Mouse (Mus musculus) gonadal fat pad, adult 2 months (tissue): ENCODE results near the gene Sdr39u1. TPM values are rescaled to one million over a fixed set of nuclear protein-coding genes. Genes with fewer than 3 reads are reported as not detected.

Experiments
- DNase-seq: peaks from one replicate; pipeline ENCODE4 v3.0.0-alpha.2; 2012; ENCODE audit warnings: low read depth
- polyA plus RNA-seq: library from polyadenylated mRNA; depleted of rRNA; stranded (reverse); fragments of >200 nt; gene quantifications from 2 replicates; pipeline ENCODE4 v1.2.3, GENCODE M21; 2012

Gene Sdr39u1
- polyA plus RNA-seq, 1 experiment = 68.9 TPM

DNA sequence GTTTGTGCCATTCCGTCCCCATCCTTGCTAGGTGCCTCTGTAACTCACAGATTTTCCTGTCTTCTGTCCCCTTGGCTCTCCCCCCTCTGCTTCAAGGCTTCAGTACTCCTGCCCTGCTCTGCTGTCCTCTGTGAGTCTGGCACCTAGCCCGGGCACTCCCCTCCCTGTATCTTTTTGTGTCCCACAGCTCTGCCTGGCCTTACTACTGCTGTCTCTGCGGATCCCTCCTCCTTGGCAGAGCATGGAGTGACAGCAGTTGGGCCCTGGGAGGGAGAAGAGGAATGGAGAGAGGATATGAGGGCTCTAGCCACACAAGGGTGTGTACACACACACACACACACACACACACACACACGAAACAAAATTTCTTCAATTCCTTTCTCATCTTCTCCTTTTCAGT is 15.9 kb downstream of the Sdr39u1 start, which contains the start of gene Cbln3:
Cbln3 (minus strand) TSS at position 227 of the 400 bp plus-strand sequence.
- no peak for DNase-seq

DNA sequence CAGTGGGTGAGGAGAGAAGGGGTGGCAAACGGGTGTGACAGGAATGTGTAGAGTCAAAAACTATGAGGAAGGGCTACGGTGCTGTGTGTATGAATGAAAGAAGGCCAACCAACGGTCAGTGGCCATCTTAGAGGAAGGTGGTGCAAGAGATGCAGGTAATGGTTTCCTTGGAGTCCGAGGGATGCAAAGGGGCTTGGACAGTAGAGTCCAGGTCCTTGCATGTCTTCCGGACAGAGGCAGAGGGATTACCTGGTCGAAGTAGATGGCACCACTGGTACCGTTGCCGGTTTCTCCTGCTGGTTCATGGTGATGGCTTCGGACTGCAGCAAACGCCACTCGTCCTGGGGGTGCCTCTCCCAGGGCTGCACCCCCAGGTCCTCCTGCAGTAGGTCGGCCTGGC is 16.4 kb downstream of the Sdr39u1 start:
- no peak for DNase-seq

DNA sequence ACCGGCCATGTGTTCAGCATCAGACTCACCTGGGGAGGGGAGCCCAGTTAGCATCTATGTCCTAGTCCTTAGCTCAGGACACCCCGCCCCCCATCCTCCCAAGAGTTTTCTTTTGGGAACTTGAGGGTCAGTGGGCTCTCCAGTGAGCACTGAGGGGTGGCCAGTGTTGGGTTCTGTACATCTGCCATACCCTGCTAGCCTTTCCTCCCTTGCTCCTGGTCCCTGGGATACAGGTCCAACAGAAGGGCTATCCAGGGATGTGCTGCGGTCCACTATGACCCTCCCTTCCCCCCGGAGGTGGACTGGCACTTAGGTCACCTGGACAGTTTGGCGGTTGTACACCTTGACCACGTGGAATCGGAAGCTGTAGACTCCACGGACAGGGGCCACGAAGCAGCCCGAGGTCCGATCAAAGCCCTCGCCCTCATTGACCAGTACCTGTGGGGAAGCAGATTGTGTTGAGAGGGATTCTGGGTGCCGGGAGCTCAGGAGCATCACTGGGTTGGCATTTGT is 16.9 kb downstream of the Sdr39u1 start:
- DNase-seq = no peak

DNA sequence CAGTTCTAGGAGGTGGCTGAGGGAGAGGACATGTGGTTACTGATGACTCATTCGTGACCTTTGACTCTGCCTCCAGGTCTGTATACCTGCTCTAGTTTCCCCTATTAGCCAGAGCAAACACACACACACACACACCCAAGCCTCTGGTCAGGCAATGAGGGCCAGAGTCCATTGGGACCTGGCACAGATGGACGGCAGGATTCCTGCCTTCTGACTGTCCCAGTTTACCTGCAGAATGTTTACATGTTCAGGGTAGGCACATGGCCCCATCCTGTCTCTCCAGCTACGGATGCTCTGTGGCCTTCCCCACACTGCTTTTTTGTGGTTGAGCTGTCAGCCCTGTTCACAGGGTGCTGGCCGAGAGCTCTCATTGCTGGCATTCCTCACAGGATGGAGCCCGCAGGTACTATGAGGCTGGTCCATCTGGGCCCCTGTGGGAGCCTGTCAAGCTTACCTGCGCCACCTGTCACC is 17.9 kb downstream of the Sdr39u1 start:
- DNase-seq = no peak

DNA sequence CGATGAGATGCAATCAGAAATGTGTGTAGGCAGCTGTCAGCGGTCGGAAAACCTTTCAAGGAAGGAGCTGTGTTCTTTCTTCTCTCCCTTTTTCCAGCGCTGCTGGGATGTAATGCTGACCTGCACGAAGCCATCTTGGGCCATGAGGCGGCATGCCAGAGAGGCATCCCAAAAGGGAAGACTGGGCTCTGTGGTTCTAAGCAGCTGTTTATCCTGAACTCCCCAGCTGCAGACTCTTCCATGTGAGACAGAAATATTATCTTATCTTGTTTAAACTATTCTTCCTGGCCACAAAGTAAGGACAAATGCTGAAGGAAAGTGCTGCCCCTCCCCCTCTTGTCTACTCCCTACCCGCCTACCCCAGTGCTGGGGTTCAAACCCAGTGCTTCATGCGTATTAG is 19.1 kb downstream of the Sdr39u1 start:
- DNase-seq = no peak

DNA sequence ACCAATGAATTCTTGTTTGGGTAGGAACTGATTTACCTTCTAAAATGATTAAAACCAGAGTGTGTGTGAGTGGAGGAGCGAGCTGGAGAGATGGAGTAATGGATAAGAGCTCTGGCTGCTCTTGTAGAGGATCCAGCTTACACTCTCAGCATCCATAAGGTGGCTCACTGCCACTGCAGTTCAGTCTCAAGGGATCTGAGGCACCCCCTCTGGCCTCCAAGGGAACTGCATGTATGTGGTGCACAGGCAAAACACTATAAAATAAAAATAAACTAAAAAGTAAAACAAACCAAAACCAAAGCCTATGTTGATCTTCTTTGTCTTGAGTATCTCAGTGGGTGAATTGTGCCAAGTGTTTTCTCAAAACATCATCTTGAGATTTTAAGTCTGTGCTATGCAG is 20.5 kb downstream of the Sdr39u1 start:
- DNase-seq = no peak

DNA sequence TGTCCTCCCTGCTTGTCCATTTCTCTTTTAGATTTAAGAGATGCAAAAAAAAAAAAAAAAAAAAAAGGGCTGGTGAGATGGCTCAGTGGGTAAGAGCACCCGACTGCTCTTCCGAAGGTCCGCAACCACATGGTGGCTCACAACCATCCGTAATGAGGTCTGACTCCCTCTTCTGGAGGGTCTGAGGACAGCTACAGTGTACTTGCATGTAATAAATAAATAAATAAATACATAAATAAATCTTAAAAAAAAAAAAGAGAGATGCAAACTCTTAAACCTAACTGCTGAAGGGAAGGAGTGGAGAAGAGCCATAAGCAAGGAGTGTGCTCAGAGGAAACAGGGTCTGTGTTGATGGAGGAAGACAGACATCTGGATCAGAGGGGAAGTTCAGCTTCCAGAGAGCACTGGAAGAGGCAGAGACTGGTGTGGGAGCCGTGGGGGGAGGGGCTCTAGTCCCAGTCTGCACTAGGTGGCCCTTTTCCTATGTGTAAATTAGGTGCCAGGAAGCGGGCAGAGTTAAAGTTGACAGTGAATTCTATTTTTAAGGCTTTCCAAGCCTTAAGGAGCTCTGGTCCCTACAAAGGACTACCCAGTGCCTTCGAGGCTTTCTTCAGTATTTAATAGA is 21.7 kb downstream of the Sdr39u1 start:
- DNase-seq = no peak

DNA sequence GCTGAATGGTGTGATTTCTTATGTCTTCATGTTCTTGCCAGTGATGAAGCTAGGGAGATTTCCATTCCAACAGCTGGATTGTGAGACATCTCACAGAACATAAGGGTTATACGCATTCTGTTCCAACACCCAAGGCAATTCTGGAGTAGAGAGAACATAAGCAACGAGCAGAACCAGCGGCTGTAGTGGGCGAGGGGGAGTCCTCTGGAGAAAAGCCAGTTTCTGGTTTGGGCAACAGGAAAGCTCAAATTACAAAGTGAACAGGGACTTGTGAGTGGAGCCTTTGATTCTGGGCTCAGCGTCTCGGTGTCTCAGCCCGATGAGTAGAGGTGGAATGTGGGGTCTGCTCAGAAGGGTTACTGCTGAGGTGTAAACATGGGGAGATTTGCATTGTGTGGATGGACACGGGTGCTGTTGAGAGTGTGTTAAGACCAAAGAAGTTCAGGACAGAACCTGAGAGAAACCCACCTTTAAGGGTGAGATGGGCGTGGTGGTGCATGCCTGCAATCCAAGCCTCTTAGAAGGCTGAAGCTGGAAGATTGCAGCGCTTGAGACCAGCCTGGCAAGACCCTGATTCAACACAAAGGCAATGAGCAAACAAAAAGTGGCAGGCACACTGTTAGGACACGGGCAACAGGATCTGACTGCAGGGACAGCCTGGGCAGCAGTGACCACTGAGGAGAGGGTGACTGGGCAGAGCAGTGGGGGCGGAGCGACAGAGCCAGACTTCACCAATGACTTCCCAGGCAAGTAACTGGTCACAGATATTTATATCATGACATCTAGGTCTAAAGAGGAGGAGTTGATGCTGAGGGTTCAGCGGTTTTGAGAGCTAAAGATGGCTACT is 22.4 kb downstream of the Sdr39u1 start:
- DNase-seq = no peak

DNA sequence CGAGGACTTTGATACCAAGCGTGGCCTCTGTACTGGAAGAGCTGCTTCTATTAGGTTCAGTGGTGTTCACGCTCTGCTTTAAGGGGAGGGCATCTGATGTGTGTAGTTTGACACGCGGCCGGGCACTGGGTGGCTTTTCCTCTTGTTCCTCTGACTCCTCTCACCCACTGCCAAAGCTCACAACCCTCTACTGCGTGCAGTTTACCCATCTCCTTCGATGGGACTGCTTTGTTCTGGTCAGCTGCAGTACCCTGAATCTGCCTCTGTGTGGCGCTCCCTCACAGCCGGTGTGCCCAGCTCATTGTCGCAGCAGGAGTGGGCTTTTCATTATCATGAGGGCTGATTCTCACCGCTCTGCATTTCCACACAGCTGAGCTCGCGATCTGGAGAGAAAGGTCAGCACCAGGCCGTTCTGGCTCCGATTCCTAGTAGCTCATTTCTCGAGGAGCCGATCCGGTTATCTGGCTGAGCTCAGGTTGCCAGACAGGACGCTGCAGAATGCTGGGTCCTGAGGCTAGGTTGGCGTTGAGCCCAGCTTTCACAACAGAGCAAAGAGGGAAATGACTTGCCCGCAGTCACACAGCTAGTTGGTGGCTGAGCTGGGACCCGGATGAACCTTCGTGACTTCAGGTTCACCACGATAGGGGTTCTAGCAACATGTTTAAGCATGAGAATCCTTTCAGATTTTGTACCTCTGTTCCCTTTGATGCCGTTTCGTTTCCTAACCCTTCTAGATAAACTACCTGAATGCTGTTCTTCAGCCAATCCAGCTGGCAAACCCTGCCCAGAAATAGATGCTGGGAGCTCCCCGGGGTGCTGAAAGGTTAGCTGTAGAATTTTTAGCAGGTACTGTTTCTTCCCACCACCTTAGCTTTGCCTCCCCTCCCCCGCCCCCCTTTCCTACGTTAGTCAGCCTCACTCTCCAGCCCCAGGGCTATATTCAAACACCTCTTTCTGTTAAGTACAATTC is 26.1 kb downstream of the Sdr39u1 start:
- DNase-seq = no peak

DNA sequence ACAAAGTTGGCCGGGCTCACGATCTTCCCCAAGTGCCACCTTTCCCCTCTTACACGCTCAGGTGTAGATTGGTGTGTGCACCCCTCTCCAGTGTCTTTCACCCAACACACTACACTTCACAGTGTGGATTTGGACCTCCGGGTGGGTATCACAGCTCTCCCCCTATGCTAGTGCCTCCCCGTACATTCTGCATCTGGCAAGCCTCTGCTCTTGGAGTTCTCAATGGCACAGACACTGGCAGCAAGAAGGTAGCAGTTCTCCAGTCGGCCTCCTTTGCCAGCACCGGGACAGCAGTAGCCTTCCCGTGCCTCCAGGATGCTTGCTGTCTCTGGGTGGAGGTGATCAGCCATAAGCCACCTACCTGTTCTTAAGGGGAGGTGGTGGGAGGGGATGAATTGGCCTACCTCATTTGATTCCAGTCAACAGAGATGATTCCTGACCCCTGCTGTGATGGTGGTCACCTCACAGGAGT is 26.8 kb downstream of the Sdr39u1 start:
- no peak for DNase-seq

DNA sequence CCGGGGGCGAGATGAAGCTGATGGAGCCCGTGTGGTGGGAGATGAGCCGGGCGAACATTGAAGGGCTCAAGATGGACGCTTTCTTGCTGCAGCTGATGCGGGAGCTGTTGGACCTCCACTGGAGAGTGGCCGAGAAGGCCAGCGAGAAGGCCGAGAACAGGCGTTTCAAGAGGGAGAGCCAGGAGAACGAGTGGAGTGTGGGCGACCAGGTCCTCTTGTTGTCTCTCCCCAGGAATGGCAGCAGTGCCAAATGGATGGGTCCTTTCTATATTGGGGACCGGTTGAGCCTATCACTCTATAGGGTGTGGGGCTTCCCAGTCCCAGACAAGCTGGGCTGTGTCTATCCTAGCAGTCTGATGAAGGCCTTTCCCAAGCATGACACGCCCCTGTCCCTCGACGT is 27.5 kb downstream of the Sdr39u1 start:
- DNase-seq = no peak

DNA sequence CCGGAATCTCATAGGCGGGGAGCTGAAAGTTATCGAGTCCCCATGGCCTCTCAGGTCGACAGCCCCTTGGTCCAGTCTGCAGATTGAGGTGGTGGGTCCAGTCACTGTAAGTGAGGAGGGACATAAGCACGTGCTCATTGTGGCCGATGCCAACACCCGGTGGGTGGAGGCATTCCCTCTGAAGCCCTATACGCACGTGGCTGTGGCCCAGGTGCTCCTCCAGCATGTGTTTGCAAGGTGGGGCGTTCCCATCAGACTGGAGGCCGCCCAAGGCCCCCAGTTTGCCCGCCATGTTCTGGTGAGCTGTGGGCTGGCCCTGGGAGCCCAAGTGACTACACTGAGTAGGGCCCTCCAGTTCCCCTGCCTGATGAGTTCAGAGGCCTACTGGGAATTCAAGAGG is 28.1 kb downstream of the Sdr39u1 start:
- DNase-seq = no peak

DNA sequence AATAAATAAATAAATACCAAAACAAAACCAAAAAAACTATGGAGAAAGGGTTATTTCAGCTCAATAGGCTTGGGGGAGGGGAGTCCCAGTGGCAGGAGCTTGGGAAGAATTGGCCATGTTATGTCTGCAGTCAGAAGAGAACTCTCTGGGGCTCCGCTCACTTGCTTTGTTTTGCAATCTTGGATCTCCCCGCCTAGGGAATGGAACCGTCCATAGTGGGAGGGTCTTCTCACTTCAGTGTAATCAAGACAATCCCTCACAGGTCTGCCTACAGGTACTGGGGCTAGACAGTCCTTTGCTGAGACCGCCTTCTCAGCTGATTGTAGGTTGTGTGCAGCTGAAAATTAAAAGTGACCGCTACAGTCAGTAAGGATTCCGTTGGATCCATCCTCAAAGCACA is 30.6 kb downstream of the Sdr39u1 start:
- no peak for DNase-seq

DNA sequence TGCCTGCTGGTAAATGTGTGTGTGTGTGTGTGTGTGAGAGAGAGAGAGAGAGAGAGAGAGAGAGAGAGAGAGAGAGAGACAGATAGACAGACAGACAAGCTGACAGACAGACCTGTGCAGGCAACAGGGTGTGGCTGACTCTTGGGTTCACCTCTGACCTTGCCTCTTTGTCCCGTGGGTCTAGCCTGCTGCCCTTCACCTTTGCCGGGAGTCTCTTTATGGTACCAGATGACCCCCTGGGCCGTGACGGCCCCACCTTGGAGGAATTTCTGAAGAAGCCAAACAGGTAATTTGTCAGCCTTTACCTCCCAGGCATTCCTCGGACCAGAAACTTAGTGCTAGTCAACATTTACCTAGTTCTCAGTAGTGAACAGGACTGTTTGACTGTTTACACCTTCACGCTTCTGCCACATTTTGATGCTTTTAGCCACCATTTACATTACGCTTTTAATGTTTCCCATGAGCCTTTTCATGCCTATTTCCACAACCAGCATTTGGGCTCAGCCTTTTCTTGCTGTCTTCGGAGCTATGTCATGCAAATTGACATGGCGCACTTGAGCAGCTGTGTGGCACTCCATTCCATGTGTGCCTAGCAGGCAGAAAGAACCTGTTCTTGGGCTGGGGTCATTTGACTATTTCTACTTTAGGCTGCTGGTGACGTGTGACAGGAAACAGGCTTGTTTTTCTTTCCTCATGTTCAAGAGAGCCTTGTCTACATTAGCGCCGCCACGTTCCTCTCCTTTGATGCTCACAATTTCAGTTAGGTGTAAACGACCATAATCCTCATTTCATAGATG is 31.7 kb downstream of the Sdr39u1 start:
- no peak for DNase-seq

DNA sequence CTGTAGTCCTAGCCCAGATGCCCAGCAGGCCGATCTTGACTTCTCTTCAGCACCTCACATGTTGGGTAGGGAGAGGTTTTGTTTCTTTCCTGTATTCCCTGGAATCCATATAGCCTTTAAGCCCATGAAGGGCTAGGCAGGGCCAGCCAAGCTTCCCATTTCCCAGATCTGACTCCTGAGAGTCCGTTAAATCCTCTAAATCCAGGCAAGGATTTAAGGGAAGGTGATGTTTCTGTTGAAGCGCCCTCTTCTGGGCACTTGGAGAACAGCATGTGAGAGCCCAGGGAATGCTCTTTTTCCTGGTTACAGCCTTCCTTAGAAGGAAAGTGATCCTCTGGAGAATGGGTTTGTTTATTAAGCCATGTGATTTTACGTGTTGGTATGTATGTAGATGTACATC is 33.1 kb downstream of the Sdr39u1 start:
- DNase-seq = no peak

DNA sequence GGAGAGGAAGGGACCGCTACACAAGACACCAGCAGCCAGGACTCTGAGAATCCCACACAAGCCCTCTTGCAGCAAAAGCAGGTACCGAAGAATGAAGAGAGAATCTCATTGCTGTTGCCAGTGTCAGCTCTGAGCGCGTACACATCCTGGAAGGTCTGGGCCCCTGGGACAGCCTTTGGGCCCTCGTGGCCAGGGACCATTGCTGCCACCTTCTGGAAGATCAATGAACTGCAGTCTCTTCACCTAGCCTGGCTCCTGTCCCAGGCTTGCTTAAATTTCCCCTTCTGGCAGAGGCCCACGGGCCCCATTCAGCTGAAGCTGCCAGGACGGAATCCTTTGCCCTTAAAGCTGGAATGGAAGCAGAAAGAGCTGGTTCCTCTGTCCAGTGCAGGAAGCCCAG is 36.3 kb downstream of the Sdr39u1 start:
- no peak for DNase-seq

DNA sequence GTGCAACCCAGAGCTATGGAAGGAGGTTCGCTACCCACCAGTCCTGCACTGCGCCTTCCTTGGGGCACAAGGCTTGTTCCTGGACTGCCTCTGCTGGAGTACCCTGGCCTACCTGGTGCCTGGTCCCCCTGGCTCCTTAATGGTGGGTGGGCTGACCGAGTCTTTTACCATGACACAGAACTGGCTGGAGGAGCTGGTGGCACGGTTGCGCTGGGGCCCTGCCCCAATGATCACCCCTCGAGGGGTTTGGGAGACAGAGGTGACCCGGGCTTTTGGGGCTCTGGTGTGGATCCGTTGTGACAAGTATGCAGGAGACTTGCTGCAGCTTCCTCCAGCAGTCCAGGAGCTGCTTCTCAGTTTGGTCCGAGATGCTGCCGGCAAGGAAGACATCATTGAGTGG is 37.1 kb downstream of the Sdr39u1 start:
- no peak for DNase-seq

DNA sequence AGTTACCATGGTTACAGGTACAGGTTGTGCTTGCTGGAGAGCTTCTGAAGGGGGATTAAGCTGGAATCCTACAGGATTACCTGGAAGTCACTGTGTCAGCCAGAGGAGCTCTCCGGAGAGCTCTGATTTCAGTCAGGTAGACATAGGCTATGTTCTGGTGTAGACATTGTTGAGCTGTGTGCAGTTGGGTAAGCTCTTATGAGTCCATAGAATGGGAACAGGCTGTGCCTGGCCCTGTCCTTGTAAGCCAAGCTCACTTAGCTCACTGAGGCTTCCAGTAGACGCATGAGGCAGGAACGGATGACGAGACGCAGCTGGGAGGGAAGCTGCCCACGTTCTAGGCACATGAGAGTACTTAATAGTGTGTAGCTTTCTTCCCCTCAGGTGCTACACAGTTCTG is 37.9 kb downstream of the Sdr39u1 start:
- DNase-seq = peak; percentile 66

DNA sequence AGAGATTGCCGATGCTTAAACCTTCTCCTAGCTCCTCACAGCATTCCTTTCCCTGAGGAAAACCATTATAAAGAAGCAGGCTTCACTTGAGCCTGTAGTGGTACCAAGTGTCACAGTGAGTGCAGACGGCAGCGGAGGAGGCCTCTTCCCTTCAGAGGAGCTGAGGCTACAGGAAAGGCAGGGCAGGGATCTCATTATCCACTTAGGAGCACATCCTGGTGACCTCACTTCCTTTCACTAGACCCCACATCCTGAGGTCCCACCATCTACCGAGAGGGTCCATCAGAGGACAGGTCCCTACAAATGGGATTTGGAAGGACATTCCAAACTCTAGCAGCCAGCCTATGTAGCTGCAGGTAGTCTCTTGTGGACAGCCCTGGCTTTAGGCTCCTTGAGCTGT is 42.5 kb downstream of the Sdr39u1 start:
- DNase-seq = no peak

DNA sequence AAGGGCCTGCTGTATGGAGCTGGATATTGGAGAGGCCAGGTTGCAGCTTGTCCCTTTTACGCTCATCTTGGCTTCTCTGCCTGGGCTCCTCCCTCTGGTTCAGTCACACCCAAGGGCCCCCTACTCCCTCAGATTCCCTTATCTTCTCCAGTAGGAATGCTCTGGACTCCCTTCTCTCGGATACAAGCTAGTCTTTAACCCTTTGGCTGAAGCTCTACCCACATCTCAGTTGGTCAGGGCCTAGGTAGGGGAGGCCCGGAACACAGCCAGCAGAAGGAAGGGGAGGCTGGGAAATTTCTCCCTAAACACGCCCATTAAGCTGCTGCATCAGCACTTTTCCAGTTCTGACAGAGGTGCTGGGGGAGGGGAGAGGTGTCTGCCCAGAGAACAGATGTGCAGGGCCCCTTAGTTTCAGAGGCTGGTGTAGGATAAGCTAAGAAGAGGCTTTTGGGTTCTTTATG is 45.0 kb downstream of the Sdr39u1 start:
- DNase-seq = no peak
